Mouse (Mus musculus) erythroblast, embryonic 14.5 days (primary cell): ENCODE results near the gene Lmntd1. TPM values are rescaled to one million over a fixed set of nuclear protein-coding genes. Genes with fewer than 3 reads are reported as not detected.

Source experiments
- H3K27me3 ChIP-seq: 2 replicates; pipeline ENCODE4 v1.6.1; 2012; ENCODE audit warnings: inconsistent platforms; ENCODE audit not compliant: control insufficient read depth
- H3K36me3 ChIP-seq: 2 replicates; pipeline ENCODE4 v1.6.1; 2012; ENCODE audit warnings: mild to moderate bottlenecking, inconsistent platforms; ENCODE audit not compliant: control insufficient read depth
- H3K4me1 ChIP-seq: 2 replicates; pipeline ENCODE4 v1.6.1; 2012; ENCODE audit warnings: inconsistent platforms; ENCODE audit not compliant: control insufficient read depth
- H3K4me3 ChIP-seq: replicated peaks from 2 replicates; pipeline ENCODE3; 2012; ENCODE audit warnings: moderate library complexity, mild to moderate bottlenecking, inconsistent platforms
- H3K9me3 ChIP-seq: 2 replicates; pipeline ENCODE4 v1.6.1; 2012; ENCODE audit warnings: low read length, inconsistent platforms, mixed read lengths; ENCODE audit not compliant: control insufficient read depth
- GATA1 ChIP-seq: IDR thresholded peaks from 2 replicates; pipeline ENCODE4 v1.6.1; 2012; ENCODE audit warnings: low read length, inconsistent platforms, mixed read lengths
- TAL1 ChIP-seq: IDR thresholded peaks from 3 replicates; pipeline ENCODE4 v1.6.1; 2012; ENCODE audit warnings: low read length, inconsistent platforms, mixed read lengths
- polyA plus RNA-seq: library from polyadenylated mRNA; stranded (reverse); fragments of >175 nt; gene quantifications from 2 replicates; pipeline ENCODE4 v1.2.3, GENCODE M21; 2012

The Lmntd1 gene
- polyA plus RNA-seq, 1 experiment = not detected

- H3K9me3 ChIP-seq = no peaks in the 10 kb centered on the region
- H3K4me1 ChIP-seq = no peaks in the 10 kb centered on the region
- no peaks in the 10 kb centered on the region for H3K36me3 ChIP-seq
- no peaks in the 10 kb centered on the region for H3K27me3 ChIP-seq
- TF ChIP-seq GATA1 (no peak), TAL1 (no peak)
- no peak overlapping the region for H3K4me3 ChIP-seq
Observed at GRCm38 (mm10) chr6:145483318-145483674, 130.8 kb downstream of the Lmntd1 start.

DNA sequence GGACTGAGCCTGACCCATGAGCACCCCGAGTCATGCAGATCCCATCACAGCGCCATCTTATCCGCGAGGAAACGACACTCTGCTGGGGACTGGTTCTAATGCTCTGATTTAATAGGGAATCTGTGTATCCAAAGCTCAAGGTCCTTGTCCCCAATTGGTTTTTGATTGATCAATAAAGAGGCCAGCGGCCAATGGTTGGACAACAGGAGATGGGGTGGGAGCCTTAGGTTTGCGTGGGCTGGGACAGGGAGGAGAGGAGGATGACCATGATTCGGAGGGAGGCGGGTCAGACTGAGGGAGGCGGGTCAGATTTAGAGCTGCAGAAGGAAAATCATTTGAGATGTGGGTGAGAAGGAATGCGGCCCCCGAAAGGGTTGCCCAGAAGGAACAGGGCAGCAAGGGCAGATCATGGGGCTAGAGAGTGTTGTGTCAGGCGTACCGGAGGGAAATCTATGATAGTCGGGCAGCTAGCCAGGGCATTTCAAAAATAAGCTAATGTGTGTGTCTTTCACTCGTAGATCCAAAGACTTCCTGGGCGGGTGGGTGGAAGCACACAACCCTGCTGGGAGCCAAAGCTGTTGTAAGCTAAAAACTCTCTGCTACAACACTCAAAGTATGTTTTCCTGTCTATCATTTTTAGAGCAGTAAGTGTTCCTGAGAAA lies 131.3 kb downstream of the Lmntd1 start:
- no peaks in the 10 kb centered on the region for H3K9me3 ChIP-seq
- H3K36me3 ChIP-seq = no peaks in the 10 kb centered on the region
- H3K27me3 ChIP-seq = no peaks in the 10 kb centered on the region
- no peaks in the 10 kb centered on the region for H3K4me1 ChIP-seq
- TF ChIP-seq GATA1 = no peak
- no peak for TF ChIP-seq TAL1
- no peak overlapping the region for H3K4me3 ChIP-seq

DNA sequence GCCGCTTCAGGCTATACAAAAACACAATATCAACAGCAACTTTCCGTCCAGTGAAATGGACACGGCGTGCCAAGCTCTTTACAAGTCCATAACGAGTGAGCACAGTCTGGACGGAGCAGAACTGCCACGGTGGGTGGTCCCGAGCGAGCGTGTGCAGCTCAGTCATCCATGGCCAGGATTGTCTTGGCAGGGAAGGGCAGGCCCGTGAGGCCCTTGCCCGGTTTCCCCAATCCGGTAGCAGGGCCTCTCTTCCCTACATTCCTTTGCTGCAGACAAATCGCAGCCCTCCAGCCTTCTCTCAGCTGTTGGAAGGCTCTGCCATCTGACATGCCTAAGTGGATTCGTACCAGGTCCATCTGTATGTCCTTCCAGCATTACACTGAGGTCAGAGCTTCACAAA lies 132.2 kb downstream of the Lmntd1 start:
- TF ChIP-seq TAL1 (no peak), GATA1 (no peak)
- Histone ChIP-seq H3K4me1 (no peaks in the 10 kb centered on the region), H3K36me3 (no peaks in the 10 kb centered on the region), H3K9me3 (no peaks in the 10 kb centered on the region), H3K27me3 (no peaks in the 10 kb centered on the region), H3K4me3 (no peak overlapping the region)

DNA sequence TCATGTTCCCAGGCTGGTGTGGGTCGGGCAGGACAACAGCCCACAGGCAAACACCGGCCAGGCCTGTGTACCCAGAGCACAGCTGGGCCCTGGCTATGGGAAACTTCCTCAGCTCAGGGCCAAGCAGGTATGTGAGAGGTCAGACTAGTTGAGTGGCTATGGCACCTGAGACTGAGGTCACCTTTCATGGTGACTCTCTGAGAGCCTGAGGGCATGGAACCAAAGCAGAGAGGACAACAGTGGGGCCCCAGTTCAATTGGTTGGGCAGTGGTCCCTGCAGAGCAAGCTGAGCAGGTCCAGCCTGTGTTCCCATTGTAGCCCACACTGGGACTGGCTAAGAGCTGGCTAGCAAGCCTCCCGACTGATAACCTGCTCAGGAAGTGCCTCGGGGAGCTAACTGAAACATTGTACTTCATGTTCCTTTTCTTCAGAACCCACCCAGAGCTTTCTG lies 135.3 kb downstream of the Lmntd1 start:
- H3K9me3 ChIP-seq = no peaks in the 10 kb centered on the region

DNA sequence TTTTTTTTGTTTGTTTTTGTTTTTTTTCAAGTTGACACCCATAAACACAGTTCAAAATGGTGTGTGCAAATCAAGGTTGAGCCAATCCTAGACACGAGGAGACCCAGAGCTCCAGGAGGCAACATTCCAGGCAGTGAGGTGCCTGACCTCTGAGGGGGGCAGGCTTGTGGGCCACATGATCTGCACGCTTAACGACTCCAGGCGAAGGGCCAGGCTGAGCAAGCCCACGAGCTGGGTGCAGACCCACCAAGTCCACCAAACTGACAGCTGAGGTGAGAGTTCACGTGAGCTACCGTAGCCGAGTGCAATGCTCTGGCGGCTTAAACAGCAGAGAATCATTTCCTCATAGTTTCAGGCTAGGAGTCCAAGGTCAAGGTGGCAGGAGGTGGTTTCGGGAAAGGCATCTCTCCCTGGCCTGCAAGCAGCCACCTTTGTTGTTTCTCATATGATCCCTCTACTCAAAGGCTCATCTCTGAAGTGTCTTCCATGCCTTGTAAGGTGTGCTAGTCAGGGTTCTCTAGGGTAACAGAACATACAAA lies 136.7 kb downstream of the Lmntd1 start:
- Histone ChIP-seq H3K36me3 (no peaks in the 10 kb centered on the region), H3K4me1 (no peaks in the 10 kb centered on the region), H3K9me3 (no peaks in the 10 kb centered on the region), H3K4me3 (no peak overlapping the region), H3K27me3 (no peaks in the 10 kb centered on the region)
- TF ChIP-seq GATA1 = no peak
- no peak for TF ChIP-seq TAL1

More for the DNA sequence above, 135.3 kb downstream of the Lmntd1 start:
- H3K4me3 ChIP-seq = no peak overlapping the region
- TF ChIP-seq GATA1 (no peak), TAL1 (no peak)
- no peaks in the 10 kb centered on the region for H3K4me1 ChIP-seq
- no peaks in the 10 kb centered on the region for H3K27me3 ChIP-seq
- H3K36me3 ChIP-seq = no peaks in the 10 kb centered on the region

DNA sequence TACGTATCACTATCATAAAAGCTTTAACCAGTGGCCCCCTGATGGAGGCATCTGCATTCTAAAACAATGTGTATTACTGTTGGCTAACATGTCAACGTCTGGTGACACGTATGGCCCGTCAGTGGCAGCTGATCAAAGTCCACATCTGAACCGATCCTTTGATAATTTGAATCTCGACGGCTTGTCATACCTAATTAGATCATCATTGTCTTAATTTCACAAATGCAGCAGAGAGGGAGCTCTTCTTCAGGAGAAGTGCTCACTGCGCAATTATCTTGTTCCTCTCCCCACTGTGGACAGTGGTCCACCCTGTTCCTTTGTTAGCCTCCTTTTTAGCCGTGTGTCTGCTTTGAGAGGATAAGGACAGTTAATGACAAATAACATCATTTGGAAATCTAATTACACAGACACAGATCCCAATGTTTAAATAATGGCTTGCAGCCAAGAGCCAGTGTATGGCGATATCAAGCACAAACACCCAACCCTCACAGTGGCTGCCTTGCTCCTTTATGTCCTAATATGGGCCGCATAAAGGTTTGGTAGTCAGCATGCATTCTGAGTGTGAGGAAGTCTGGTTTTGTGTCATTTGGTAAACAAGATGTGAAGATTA lies 142.4 kb downstream of the Lmntd1 start:
- Histone ChIP-seq H3K4me1 (no peaks in the 10 kb centered on the region), H3K27me3 (no peaks in the 10 kb centered on the region), H3K4me3 (no peak overlapping the region), H3K36me3 (no peaks in the 10 kb centered on the region), H3K9me3 (no peaks in the 10 kb centered on the region; the same call in none of the 2 replicates)
- TF ChIP-seq GATA1 = no peak
- no peak for TF ChIP-seq TAL1

GRCm38 (mm10) chr6:145469260-145469943 lies 144.7 kb downstream of the Lmntd1 start:
- Histone ChIP-seq H3K27me3 (no peaks in the 10 kb centered on the region), H3K9me3 (no peaks in the 10 kb centered on the region; the same call in none of the 2 replicates), H3K4me1 (no peaks in the 10 kb centered on the region), H3K36me3 (no peaks in the 10 kb centered on the region), H3K4me3 (no peak overlapping the region)
- TF ChIP-seq GATA1 = no peak
- no peak for TF ChIP-seq TAL1

GRCm38 (mm10) chr6:145464027-145464426 lies 150.1 kb downstream of the Lmntd1 start:
- TF ChIP-seq GATA1 (no peak), TAL1 (no peak)
- Histone ChIP-seq H3K9me3 (no peaks in the 10 kb centered on the region; the same call in none of the 2 replicates), H3K4me1 (no peaks in the 10 kb centered on the region), H3K27me3 (no peaks in the 10 kb centered on the region), H3K36me3 (no peaks in the 10 kb centered on the region), H3K4me3 (no peak overlapping the region)

- H3K4me3 ChIP-seq = no peak overlapping the region
- H3K9me3 ChIP-seq = no peaks in the 10 kb centered on the region; the same call in none of the 2 replicates
- no peaks in the 10 kb centered on the region for H3K4me1 ChIP-seq
- H3K27me3 ChIP-seq = no peaks in the 10 kb centered on the region
- H3K36me3 ChIP-seq = no peaks in the 10 kb centered on the region
- TF ChIP-seq GATA1 = no peak
- TF ChIP-seq TAL1 = no peak
Observed at GRCm38 (mm10) chr6:145462677-145463245, 151.4 kb downstream of the Lmntd1 start.
